Mouse (Mus musculus) embryonic facial prominence, embryonic 13.5 days (tissue): ENCODE measurements at regions not wholly inside any gene's neighbourhood (a gene's known extent, or its start where the extent isn't known, plus 50 kb on each side); places are given as distances from the start of the nearest gene placed in this dataset.

ENCODE experiments used
- ATAC-seq: fragments of 200-750 bp; cut with Nextera tagmentation; 2 replicates; pipeline ENCODE4 v1.8.0; 2017; ENCODE audit warnings: low read depth; ENCODE audit not compliant: insufficient number of reproducible peaks, insufficient read depth, low FRiP score, low TSS enrichment
- H3K27ac ChIP-seq: fragments of 300-500 bp; sonication (generic); 2 replicates; pipeline ENCODE4 v1.5.1; 2015; ENCODE audit warnings: moderate library complexity, mild to moderate bottlenecking, inconsistent platforms
- H3K27me3 ChIP-seq: fragments of 300-500 bp; sonication (generic); 2 replicates; pipeline ENCODE4 v1.6.1; 2015; ENCODE audit warnings: mild to moderate bottlenecking, inconsistent platforms
- H3K36me3 ChIP-seq: fragments of 300-500 bp; sonication (generic); 2 replicates; pipeline ENCODE4 v1.6.1; 2015; ENCODE audit warnings: mild to moderate bottlenecking, inconsistent platforms
- H3K4me1 ChIP-seq: fragments of 300-500 bp; sonication (generic); 2 replicates; pipeline ENCODE4 v1.6.1; 2015; ENCODE audit warnings: inconsistent platforms
- H3K4me2 ChIP-seq: fragments of 300-500 bp; sonication (generic); 2 replicates; pipeline ENCODE4 v1.6.1; 2015; ENCODE audit warnings: moderate library complexity, mild to moderate bottlenecking, inconsistent platforms
- H3K4me3 ChIP-seq: fragments of 300-500 bp; sonication (generic); 2 replicates; pipeline ENCODE4 v1.5.1; 2015; ENCODE audit warnings: mild to moderate bottlenecking, inconsistent platforms
- H3K9ac ChIP-seq: fragments of 300-500 bp; sonication (generic); 2 replicates; pipeline ENCODE4 v1.6.1; 2015; ENCODE audit warnings: mild to moderate bottlenecking, inconsistent platforms
- H3K9me3 ChIP-seq: fragments of 300-500 bp; sonication (generic); 2 replicates; pipeline ENCODE4 v1.6.1; 2016; ENCODE audit warnings: inconsistent platforms
- WGBS: fragments of 180-500 bp; shearing (Covaris S2); methylation state at CpG from one replicate; pipeline ENCODE4 v1.1.7; 2015; ENCODE audit warnings: mixed read lengths; 5-methylcytosine and 5-hydroxymethylcytosine counted together

DNA sequence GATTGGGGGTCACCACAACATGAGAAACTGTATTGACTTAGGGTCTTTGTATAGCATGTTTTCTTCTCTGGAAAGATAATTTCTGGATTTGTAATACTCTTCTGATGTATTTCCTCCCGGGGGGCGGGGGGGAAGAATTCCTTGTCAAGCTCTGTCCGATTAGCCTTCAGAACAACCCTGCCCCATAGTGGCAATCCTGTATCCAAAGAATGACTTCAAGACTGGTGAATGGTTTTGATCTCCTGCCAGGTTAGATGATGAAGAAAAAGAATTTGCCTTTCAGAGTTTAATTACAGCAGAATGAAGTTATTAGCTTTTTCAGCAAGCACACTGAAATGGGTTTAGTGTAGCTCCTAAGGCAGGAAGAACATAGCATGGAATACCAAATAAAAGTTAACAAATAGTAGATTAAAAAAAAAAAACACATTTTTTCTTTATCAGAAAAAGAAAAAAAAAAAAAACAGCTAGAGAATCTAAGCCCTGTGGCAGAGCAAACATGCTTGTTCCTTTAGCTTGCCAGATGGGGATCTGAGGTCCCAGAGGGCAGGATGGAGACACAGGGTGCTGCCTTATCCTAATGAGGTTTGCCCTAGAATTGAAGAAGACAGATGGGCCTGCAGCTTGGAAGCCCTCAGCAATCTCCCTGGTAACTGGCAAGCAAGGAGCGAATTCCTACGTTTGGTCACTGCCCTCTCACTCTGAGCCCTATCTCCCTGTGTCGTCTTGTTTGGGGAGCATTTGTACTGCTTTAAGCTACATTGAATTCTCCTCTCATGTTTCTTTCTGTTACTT is 280.9 kb upstream of the Gm9972 start:
- H3K4me3 ChIP-seq: no peak overlapping the region
- no peaks in the 10 kb centered on the region for H3K9me3 ChIP-seq
- no peak overlapping the region for H3K9ac ChIP-seq
- no peaks in the 10 kb centered on the region for H3K4me1 ChIP-seq
- ATAC-seq: no peak
- WGBS: 75% methylated on average over 6 of the region's 6 CpGs
- H3K27ac ChIP-seq: no peak overlapping the region
- H3K36me3 ChIP-seq: no peaks in the 10 kb centered on the region
- no peaks in the 10 kb centered on the region for H3K27me3 ChIP-seq
- H3K4me2 ChIP-seq: no peak overlapping the region

DNA sequence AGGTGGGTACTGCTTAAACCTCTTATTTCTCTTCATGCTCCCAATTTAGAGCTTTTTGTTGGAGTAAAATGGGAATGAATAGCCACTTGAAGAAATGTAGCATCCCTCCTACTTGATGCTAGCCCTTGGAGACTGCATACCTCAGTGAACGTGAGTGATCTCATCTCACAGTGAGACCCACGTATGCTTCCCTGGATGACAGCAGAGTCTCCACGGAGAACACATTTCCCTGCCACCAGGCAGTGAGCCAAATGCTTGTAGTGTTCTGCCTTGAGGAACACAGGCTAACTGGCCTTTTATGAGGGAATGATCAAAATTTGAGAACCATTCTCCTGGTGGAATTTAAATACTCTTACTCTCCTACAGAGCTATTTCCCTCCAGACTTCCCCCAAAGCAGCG is 280.1 kb upstream of the Gm9972 start:
- no peaks in the 10 kb centered on the region for H3K4me1 ChIP-seq
- no peak for ATAC-seq
- H3K27me3 ChIP-seq: no peaks in the 10 kb centered on the region

DNA sequence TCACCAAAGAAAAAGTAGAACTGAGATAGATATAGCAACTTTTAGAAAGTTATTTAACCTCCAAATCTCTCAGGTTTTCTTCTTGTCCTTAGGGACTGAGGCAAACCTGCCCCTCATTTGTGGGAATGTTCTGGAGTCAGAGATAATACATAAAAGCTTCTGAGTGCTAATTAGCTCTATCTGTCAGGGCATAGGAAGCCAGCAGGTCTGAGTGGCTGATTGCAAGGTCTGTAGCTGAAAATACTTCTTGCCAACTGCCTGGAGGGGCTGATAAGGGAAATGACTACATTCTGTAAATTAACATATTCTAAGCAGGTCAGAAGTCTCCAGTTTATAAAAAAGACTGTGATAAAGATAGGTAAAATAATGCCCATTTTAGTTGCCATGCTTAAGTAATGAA is 270.3 kb upstream of the Gm9972 start:
- Histone ChIP-seq H3K27me3 (no peaks in the 10 kb centered on the region), H3K9me3 (no peaks in the 10 kb centered on the region)

More for the DNA sequence above, 280.1 kb upstream of the Gm9972 start:
- H3K9ac ChIP-seq: no peak overlapping the region
- H3K36me3 ChIP-seq: no peaks in the 10 kb centered on the region
- no peak overlapping the region for H3K4me3 ChIP-seq
- 62% methylated on average over 4 of the region's 4 CpGs for WGBS
- H3K4me2 ChIP-seq: no peak overlapping the region
- H3K27ac ChIP-seq: no peak overlapping the region
- no peaks in the 10 kb centered on the region for H3K9me3 ChIP-seq

DNA sequence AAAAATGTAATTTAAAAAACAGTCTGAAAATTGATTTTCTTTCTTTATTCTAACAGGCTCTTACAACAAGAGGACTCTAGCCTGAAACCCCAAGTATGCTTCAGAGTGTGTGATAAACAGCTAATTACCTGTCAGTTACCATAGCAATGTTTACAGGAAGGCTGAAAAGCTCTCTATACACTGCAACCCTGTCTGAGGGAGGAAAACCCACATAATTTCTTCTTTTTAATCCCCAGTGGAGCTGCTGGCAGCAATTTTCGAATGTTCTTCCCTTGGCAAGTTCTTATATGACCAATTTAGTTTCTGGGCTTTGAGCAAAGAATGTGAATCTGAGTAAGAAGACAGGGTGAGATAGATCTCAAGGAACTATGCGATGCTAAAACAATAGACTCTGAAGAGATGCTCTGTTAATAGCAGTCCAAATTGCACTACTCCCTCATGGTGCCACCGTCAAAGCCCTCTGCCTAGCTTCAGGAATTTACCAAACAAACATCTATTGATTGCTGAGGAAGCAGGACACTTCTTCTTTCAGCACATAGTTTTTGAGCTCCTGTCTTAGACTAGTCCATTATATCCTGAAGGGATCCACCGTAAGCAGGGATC is 260.4 kb upstream of the Gm9972 start:
- 51% methylated on average over 4 of the region's 4 CpGs for WGBS
- Histone ChIP-seq H3K9me3 (no peaks in the 10 kb centered on the region), H3K9ac (no peak overlapping the region), H3K27ac (no peak overlapping the region), H3K27me3 (no peaks in the 10 kb centered on the region), H3K36me3 (no peaks in the 10 kb centered on the region), H3K4me2 (no peak overlapping the region), H3K4me3 (no peak overlapping the region), H3K4me1 (no peaks in the 10 kb centered on the region)
- no peak for ATAC-seq

More for the DNA sequence above, 270.3 kb upstream of the Gm9972 start:
- Histone ChIP-seq H3K27ac (no peak overlapping the region), H3K4me2 (no peak overlapping the region), H3K4me3 (no peak overlapping the region), H3K4me1 (no peaks in the 10 kb centered on the region), H3K9ac (no peak overlapping the region), H3K36me3 (no peaks in the 10 kb centered on the region)
- no peak for ATAC-seq

DNA sequence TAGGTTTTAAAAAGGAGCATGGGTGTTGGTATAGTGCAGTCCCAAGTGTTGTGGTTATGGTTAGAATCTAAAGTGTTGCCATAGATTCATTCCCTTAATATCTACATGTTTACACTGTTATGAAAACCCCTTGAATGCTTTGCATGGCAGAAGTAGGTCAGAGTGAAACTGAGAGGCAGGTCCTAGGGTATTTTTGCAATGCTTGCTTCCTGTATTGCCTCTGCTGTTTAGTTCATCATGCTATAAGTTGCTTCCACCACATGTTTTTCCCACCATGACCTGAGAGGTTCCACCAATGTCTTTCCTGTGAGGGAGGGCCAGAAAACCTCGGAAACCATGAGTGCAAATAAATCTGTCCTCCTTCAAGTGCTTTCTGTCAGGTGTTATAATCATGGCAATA is 224.1 kb upstream of the Gm9972 start:
- WGBS: 82% methylated on average over 1 of the region's 1 CpGs
- Histone ChIP-seq H3K9me3 (no peaks in the 10 kb centered on the region), H3K4me2 (no peak overlapping the region), H3K4me3 (no peak overlapping the region), H3K27me3 (no peaks in the 10 kb centered on the region), H3K27ac (no peak overlapping the region), H3K36me3 (no peaks in the 10 kb centered on the region), H3K4me1 (no peaks in the 10 kb centered on the region), H3K9ac (no peak overlapping the region)
- no peak for ATAC-seq

DNA sequence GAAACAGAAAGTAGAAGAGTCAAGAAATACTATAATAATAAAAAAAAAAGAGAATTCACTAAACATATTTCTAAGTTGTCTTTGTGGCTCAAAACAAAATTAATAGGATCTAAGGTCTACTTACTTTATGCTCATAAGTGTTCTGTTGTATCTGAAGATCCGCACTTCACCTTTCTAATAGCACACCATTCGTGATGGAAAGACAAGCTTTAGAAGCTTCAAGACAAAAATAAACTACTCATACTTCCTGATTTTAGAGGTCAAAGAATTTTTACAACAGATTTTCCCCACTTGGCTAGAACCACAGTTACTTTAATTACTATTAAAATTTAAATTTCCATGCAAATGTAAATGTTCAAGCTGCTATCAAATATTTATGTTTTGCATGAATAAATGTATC is 219.8 kb upstream of the Gm9972 start:
- no peaks in the 10 kb centered on the region for H3K9me3 ChIP-seq
- H3K27me3 ChIP-seq: no peaks in the 10 kb centered on the region
- no peak overlapping the region for H3K9ac ChIP-seq
- H3K36me3 ChIP-seq: no peaks in the 10 kb centered on the region
- no peaks in the 10 kb centered on the region for H3K4me1 ChIP-seq
- ATAC-seq: no peak
- WGBS: 84% methylated on average over 2 of the region's 2 CpGs
- H3K27ac ChIP-seq: no peak overlapping the region
- no peak overlapping the region for H3K4me3 ChIP-seq
- H3K4me2 ChIP-seq: no peak overlapping the region

DNA sequence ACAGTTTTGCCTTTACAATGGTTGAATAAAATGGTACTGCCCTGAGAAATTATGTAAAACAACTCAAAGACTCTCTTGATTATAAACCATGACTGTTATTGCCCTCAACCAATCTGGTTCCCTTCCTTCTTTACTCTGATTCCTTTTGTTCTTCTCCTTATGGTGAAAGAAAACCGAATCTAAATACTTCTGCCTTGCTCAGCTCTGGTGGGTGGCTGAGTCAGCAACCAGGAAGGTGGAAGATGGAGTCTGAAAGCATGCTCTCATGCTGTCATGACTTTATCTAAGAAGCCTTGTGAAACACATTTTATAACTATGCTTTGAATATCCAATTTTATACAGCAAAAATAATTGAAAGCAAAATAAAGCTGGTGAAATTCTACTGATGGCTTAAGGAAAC is 212.7 kb upstream of the Gm9972 start:
- Histone ChIP-seq H3K27me3 (no peaks in the 10 kb centered on the region), H3K9me3 (no peaks in the 10 kb centered on the region), H3K4me3 (no peak overlapping the region), H3K4me1 (no peaks in the 10 kb centered on the region), H3K4me2 (no peak overlapping the region), H3K36me3 (no peaks in the 10 kb centered on the region), H3K9ac (no peak overlapping the region), H3K27ac (no peak overlapping the region)
- 51% methylated on average over 1 of the region's 1 CpGs for WGBS
- no peak for ATAC-seq

DNA sequence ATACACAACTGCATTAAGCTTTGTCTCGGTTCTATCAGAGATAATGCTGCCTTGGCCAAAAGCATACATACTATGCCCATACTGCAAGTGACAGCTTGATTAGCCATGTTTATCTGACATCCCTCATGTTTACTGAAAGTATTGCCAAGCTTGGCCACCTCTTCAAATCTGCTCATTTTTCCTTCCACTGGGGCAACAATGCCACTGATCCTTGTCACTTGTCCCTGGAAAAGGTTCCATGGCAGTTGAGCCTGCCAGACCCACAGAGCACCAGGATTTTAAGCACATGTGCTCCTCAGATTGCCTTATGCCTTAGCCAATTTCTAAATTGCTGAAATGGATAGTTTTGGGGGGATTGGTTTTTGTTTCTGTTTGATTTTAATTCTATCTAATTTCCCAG is 189.8 kb upstream of the Gm9972 start:
- no peak overlapping the region for H3K27ac ChIP-seq
- ATAC-seq: no peak
- no peak overlapping the region for H3K9ac ChIP-seq
- no peaks in the 10 kb centered on the region for H3K27me3 ChIP-seq
- H3K4me1 ChIP-seq: no peaks in the 10 kb centered on the region
- H3K4me2 ChIP-seq: no peak overlapping the region
- 84% methylated on average over 1 of the region's 1 CpGs for WGBS
- H3K9me3 ChIP-seq: 0 out of 2 replicates have a peak, but pooled peaks cover 2% of the 10 kb centered on the region
- no peak overlapping the region for H3K4me3 ChIP-seq
- no peaks in the 10 kb centered on the region for H3K36me3 ChIP-seq

DNA sequence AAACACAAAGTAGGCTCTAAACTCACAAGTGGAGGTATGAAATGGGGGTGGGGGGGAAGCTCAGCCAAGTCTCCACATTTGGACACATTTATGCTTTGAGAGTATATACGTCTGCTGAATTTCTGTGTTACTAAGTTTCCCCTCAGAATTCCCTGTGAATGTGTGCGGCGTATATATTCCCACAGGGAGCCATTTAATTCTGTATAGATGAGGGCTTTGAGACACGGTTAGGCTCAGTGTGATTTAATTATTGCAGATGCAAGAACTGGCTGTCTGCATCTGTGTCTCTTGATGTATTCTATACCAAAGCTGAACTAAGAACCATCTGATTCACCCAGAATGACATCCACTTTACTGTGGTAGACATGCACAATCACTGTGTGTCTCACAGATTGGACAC is 181.1 kb upstream of the Gm9972 start:
- Histone ChIP-seq H3K36me3 (no peaks in the 10 kb centered on the region), H3K4me1 (no peaks in the 10 kb centered on the region), H3K27me3 (no peaks in the 10 kb centered on the region), H3K4me2 (no peak overlapping the region), H3K27ac (no peak overlapping the region), H3K4me3 (no peak overlapping the region), H3K9ac (no peak overlapping the region), H3K9me3 (no peaks in the 10 kb centered on the region)
- ATAC-seq: no peak
- WGBS: 78% methylated on average over 4 of the region's 4 CpGs

DNA sequence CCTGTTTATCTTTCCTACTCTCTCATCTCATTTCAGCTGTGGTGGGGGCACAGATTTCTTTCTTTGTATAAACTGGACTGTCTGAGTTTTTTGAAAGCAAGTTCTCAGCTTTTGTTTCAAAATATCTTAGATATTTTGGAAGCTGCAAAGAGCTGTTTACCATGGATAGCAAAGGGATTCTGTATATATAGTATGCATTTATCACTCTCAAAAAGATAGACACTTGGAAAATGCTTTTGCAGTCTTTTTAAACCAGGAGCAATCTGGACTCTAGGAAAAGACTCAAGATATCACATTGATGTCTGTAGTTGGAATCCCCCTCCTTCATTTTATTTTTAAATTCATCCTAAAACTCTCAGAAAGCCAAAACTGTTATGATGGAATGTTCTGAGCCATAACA is 177.9 kb upstream of the Gm9972 start:
- Histone ChIP-seq H3K4me2 (no peak overlapping the region), H3K4me3 (no peak overlapping the region), H3K36me3 (no peaks in the 10 kb centered on the region), H3K27ac (no peak overlapping the region), H3K9me3 (no peaks in the 10 kb centered on the region), H3K9ac (no peak overlapping the region), H3K4me1 (no peaks in the 10 kb centered on the region), H3K27me3 (no peaks in the 10 kb centered on the region)
- no peak for ATAC-seq

DNA sequence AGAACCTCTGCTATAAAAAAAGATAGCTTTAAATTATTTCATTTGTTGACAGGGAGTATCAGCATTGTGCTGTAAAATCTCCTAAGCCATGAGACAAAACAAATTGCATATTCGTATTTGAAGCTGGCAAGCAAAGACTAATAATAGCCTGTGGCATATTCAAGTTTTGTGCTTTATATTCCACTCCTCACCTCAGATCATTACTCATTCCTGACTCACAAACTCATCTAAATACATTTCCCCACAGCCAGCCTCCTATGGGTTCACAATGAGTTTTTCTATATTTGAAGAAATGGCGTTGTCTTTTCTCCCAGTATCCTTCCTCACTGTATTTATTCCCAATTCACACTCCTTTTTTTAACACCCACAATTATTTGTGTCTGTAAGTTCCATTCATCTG is 161.5 kb upstream of the Gm9972 start:
- no peaks in the 10 kb centered on the region for H3K36me3 ChIP-seq
- no peak overlapping the region for H3K4me2 ChIP-seq
- H3K27me3 ChIP-seq: no peaks in the 10 kb centered on the region
- H3K4me1 ChIP-seq: no peaks in the 10 kb centered on the region
- ATAC-seq: no peak
- no peaks in the 10 kb centered on the region for H3K9me3 ChIP-seq
- no peak overlapping the region for H3K9ac ChIP-seq
- WGBS: 92% methylated on average over 2 of the region's 2 CpGs
- no peak overlapping the region for H3K4me3 ChIP-seq
- H3K27ac ChIP-seq: no peak overlapping the region

DNA sequence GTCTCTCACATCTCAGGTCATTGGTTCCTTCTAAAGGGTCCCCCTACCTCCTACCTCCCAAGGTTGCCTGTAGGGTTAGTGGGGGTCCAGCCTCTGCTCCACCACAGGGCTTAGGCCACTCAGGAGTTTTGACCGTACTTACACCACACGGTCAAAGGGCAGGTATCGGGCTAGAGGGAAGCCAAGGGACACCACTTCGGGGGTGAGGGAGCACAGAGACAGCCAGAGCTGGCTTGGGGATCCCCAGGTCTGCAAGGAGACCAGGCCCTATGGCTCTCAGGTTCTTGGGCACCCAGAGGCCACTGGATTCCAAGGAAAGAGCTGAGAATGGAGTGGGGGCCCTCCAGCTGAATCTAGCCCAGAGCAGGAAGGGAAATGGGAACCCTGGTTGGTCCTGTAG is 135.5 kb upstream of the Gm9972 start:
- Histone ChIP-seq H3K36me3 (no peaks in the 10 kb centered on the region), H3K4me3 (no peak overlapping the region), H3K27ac (no peak overlapping the region), H3K4me1 (no peaks in the 10 kb centered on the region), H3K9me3 (no peaks in the 10 kb centered on the region), H3K9ac (no peak overlapping the region), H3K27me3 (no peaks in the 10 kb centered on the region), H3K4me2 (no peak overlapping the region)
- WGBS: 92% methylated on average over 4 of the region's 4 CpGs
- no peak for ATAC-seq
